Mouse (Mus musculus) midbrain, embryonic 14.5 days (tissue): ENCODE data around the gene Olfr522. TPM values are rescaled to one million over a fixed set of nuclear protein-coding genes. Genes with fewer than 3 reads are reported as not detected.
A peak's percentile ranks its signal among the peaks of the same experiment; 100 is the strongest.

Experiments used
- ATAC-seq: fragments of 200-750 bp; cut with Nextera tagmentation; 2 replicates; pipeline ENCODE4 v1.8.0; 2017; ENCODE audit warnings: moderate number of reproducible peaks, moderate library complexity; ENCODE audit not compliant: low FRiP score, low TSS enrichment
- DNase-seq: peaks from one replicate; pipeline ENCODE4 v3.0.0-alpha.2; 2015
- H3K27ac ChIP-seq: fragments of 300-500 bp; sonication (generic); replicated peaks from 2 replicates; pipeline ENCODE4 v1.5.1; 2014; ENCODE audit warnings: mild to moderate bottlenecking, low read depth, low read length, moderate library complexity
- H3K27me3 ChIP-seq: fragments of 300-500 bp; sonication (generic); 2 replicates; pipeline ENCODE4 v1.6.1; 2014; ENCODE audit warnings: low read length, control low read depth, mixed read lengths; ENCODE audit not compliant: control insufficient read depth, insufficient read depth
- H3K36me3 ChIP-seq: fragments of 300-500 bp; sonication (generic); 2 replicates; pipeline ENCODE4 v1.6.1; 2014; ENCODE audit warnings: low read length, control low read depth; ENCODE audit not compliant: control insufficient read depth, insufficient read depth
- H3K4me1 ChIP-seq: fragments of 300-500 bp; sonication (generic); 2 replicates; pipeline ENCODE4 v1.6.1; 2014; ENCODE audit warnings: mild to moderate bottlenecking, antibody characterized with exemption, low read length, control low read depth; ENCODE audit not compliant: control insufficient read depth, insufficient read depth
- H3K4me2 ChIP-seq: fragments of 300-500 bp; sonication (generic); 2 replicates; pipeline ENCODE4 v1.6.1; 2014; ENCODE audit warnings: mild to moderate bottlenecking, low read length, moderate library complexity
- H3K4me3 ChIP-seq: fragments of 300-500 bp; sonication (generic); replicated peaks from 2 replicates; pipeline ENCODE4 v1.5.1; 2014; ENCODE audit warnings: low read depth, low read length
- H3K9ac ChIP-seq: fragments of 300-500 bp; sonication (generic); replicated peaks from 2 replicates; pipeline ENCODE4 v1.6.1; 2014; ENCODE audit warnings: mild to moderate bottlenecking, low read length, moderate library complexity
- H3K9me3 ChIP-seq: fragments of 300-500 bp; sonication (generic); 2 replicates; pipeline ENCODE4 v1.6.1; 2016; ENCODE audit warnings: low read length, control low read depth, mixed read lengths; ENCODE audit not compliant: control insufficient read depth
- WGBS: fragments of 180-500 bp; shearing (Covaris S2); extraction: QIAGEN DNeasy Blood & Tissue Kit; methylation state at CpG from one replicate; pipeline ENCODE4 v1.1.7; 2014; 5-methylcytosine and 5-hydroxymethylcytosine counted together
- polyA plus RNA-seq: library from polyadenylated mRNA; unstranded; fragments of >200 nt; fragmentation: Nextera tagmentation; extraction: Ambion mirVana; gene quantifications from 2 replicates; pipeline ENCODE4 v1.2.1, GENCODE M21; 2014

The Olfr522 gene
- polyA plus RNA-seq, 1 experiment from 2014 or later: not detected

- WGBS: 5% methylated on average over 23 of the region's 23 CpGs
- peak; percentile 66 for DNase-seq
- peak; percentile 55 for ATAC-seq
- H3K36me3 ChIP-seq: peaks cover 22% of the 10 kb centered on the region
- peak within 1 kb of the TSS; percentile 80 for H3K4me2 ChIP-seq
- H3K4me1 ChIP-seq: peaks cover 11% of the 10 kb centered on the region; the same call in 1 of the 2 replicates
- H3K27me3 ChIP-seq: no peaks in the 10 kb centered on the region
- H3K4me3 ChIP-seq: peak within 1 kb of the TSS; percentile 70
- H3K9me3 ChIP-seq: no peaks in the 10 kb centered on the region
- peak within 1 kb of the TSS; percentile 83 for H3K27ac ChIP-seq
- peak within 1 kb of the TSS; percentile 93 for H3K9ac ChIP-seq
Measured at GRCm38 (mm10) chr7:140115583-140116328, 48.8 kb downstream of the Olfr522 start, which contains the start of gene Paox. TSS of gene Paox (plus strand) at chr7:140115799.

DNA sequence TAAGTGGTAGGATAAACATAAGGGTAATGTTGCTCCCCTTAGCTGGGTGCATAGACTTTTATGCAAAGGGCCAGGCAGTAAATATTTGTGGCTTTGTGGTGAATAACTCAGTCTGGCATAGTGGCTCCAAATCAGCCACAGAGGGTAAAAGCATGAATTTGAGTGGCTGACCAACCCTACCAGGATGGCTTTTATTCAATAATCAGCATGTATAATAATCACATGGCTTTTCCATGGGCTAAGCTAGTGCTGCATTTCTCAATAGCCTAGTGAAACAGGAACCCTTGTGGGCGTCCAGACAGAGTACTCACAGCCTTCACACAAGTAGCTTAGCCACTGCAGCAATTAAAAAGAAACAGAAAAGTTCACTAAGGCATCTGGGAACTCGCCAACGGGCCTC, 52.6 kb downstream of the Olfr522 start:
- 74% methylated on average over 3 of the region's 3 CpGs for WGBS
- Histone ChIP-seq H3K4me2 (no peak overlapping the region), H3K4me1 (peaks cover 7% of the 10 kb centered on the region; the same call in 1 of the 2 replicates), H3K4me3 (no peak overlapping the region), H3K36me3 (peaks cover 58% of the 10 kb centered on the region), H3K27ac (no peak overlapping the region), H3K27me3 (no peaks in the 10 kb centered on the region), H3K9ac (no peak overlapping the region), H3K9me3 (no peaks in the 10 kb centered on the region)
- ATAC-seq (no peak), DNase-seq (no peak)

Other genes starting within 250 kb of the Olfr522 start
- not detected in 2 replicates for gene Utf1, start 221.0 kb downstream of the Olfr522 start, polyA plus RNA-seq
- gene 6430531B16Rik, start 186.0 kb downstream of the Olfr522 start, polyA plus RNA-seq: 0.74 and 0.76 TPM in 2 replicates
- 2.8 and 3.6 TPM in 2 replicates for gene Adam8, start 172.2 kb downstream of the Olfr522 start, polyA plus RNA-seq
- 51.5 and 55.9 TPM in 2 replicates for gene Zfp511, start 128.4 kb downstream of the Olfr522 start, polyA plus RNA-seq
- 58.6 and 64.7 TPM in 2 replicates for gene Tubgcp2, start 128.1 kb downstream of the Olfr522 start, polyA plus RNA-seq
- gene Msx3, start 115.7 kb downstream of the Olfr522 start, polyA plus RNA-seq: 5.1 and 5.8 TPM in 2 replicates
- 184 and 275 TPM in 2 replicates for gene Caly, start 82.2 kb downstream of the Olfr522 start, polyA plus RNA-seq
- gene Prap1, start 71.4 kb downstream of the Olfr522 start, polyA plus RNA-seq: not detected in 2 replicates
- 23.9 and 30.8 TPM in 2 replicates for gene Fuom, start 62.3 kb downstream of the Olfr522 start, polyA plus RNA-seq
- gene Paox, start 49.0 kb downstream of the Olfr522 start, polyA plus RNA-seq: 5.5 and 6.7 TPM in 2 replicates
- 129 TPM in 2 replicates for gene Echs1, start 48.3 kb downstream of the Olfr522 start, polyA plus RNA-seq
- gene Mtg1, start 27.2 kb downstream of the Olfr522 start, polyA plus RNA-seq: 30.0 and 34.7 TPM in 2 replicates
- 14.4 and 15.1 TPM in 2 replicates for gene Sprn, start 9.9 kb downstream of the Olfr522 start, polyA plus RNA-seq
- not detected in 2 replicates for gene Olfr523, start 8.5 kb upstream of the Olfr522 start, polyA plus RNA-seq
- gene Olfr524, start 41.2 kb upstream of the Olfr522 start, polyA plus RNA-seq: not detected in 2 replicates
- gene Cd163l1, start 53.5 kb upstream of the Olfr522 start, polyA plus RNA-seq: not detected in 2 replicates
- gene 5830411N06Rik, start 82.5 kb upstream of the Olfr522 start, polyA plus RNA-seq: not detected in 2 replicates
- gene Olfr525, start 156.1 kb upstream of the Olfr522 start, polyA plus RNA-seq: not detected in 2 replicates
- gene Olfr527, start 169.3 kb upstream of the Olfr522 start, polyA plus RNA-seq: not detected in 2 replicates
- gene Olfr60, start 196.9 kb upstream of the Olfr522 start, polyA plus RNA-seq: not detected in 2 replicates
- not detected in 2 replicates for gene Olfr530, start 211.6 kb upstream of the Olfr522 start, polyA plus RNA-seq
- not detected in 2 replicates for gene Olfr531, start 238.2 kb upstream of the Olfr522 start, polyA plus RNA-seq